Mouse (Mus musculus) adrenal gland, postnatal 0 days (tissue): ENCODE results near the gene Slc25a17. TPM values are rescaled to one million over a fixed set of nuclear protein-coding genes. Genes with fewer than 3 reads are reported as not detected.

ENCODE experiments used
- polyA plus RNA-seq: library from polyadenylated mRNA; unstranded; fragments of >200 nt; fragmentation: Nextera tagmentation; extraction: Ambion mirVana; gene quantifications from 2 replicates; pipeline ENCODE4 v1.2.1, GENCODE M21; 2015

Gene Slc25a17
- polyA plus RNA-seq = 80.1 and 105 TPM in 2 replicates

DNA sequence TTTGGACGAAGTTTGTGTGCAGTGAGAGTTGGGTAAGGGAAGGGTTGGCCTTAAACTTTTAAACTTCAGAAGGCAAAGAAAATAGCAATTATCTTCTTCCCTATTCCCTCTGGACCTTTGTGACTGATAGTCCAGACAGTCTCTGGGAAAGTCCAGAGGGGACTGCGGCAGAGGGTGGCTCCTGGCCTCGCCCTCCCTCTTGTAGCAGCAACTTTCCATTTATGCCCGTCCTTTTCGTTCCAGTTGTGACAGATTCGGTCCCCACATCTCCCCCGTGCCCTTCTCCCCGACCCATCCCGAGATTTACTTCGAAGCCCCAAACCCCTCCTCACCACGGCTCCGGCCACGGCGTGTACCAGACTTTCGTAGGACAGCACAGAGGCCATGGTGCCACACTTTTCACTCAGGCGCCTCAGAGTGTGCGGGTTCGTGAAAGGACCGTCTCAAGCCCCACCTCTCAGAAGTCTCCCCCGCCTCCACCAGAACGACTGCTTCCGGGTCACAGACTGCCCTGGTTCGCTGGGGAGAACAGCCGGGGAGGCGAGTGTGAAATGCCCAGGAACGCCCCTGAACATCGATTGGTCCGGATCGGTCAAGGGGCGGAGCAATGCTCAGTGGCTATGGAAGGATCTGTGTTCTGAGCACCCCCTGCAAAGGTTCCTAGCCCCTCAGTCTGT lies at the start of gene Slc25a17:
Slc25a17 (minus strand) TSS at position 468 of the 677 bp plus-strand sequence.

DNA sequence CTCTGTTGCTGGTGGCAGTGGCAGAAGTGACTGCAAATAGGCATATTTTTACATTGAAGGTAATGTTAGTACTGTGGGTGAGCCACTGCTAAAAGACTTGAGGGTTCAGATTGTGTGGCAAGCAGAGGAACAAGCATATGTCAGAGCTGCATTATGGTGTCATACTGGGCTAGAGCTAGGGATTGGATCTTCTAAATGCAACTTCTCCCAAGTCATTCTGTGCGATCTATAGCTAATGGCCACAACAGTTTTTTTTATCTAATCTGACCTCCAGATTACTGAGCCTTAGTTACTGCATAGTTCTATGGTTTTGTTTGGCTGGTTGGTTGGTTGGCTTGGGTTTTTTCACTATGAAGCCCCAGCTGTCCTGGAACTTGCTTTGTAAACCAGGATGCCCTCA lies 47.6 kb upstream of the Slc25a17 start, which contains the start of gene Dnajb7:
Dnajb7 (minus strand) TSS at position 101 of the 400 bp plus-strand sequence.

DNA sequence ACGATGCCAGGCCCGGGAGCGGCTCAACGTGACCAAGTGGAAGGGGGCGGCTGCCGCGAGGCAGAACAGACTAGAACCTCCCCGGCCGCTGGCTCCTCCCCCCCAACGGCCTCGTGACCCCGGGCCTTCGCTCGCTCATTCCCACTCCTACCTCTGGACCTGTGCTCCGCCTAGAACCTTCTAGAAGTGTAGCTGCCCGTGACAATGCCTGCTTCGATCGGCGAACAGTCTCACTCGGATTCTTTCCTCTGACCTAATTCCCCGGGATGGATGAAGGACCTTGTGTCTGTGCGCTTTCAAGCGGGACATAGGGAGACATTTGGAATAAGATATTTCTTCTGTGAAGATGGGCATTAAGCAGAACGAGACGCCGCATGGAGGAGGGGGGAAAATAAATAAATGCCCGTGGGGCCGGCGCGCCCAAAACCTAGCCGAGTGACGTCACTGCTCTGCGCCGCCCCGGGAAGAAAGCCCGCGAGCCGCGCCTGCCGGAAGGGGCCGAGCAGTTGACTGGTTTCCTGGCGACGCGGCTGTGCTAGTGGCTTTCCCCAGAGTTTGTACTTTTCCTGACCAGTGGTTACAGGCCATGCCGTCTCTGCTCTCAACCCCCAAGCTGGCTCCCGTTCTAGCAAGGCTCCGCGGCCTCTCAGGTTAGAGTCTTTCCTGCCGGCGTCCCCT lies 39.2 kb upstream of the Slc25a17 start, which contains the start of the genes St13 and Xpnpep3:
St13 (minus strand) TSS at position 440 of the 678 bp plus-strand sequence.
Xpnpep3 (plus strand) TSS at position 501 of the 678 bp plus-strand sequence.

Other genes with a start within 250 kb of the Slc25a17 start
- 16.9 TPM in 2 replicates for gene Mrtfa, start 170.1 kb downstream of the Slc25a17 start, polyA plus RNA-seq
- gene Mchr1, start 125.3 kb downstream of the Slc25a17 start, polyA plus RNA-seq = 1.1 and 1.2 TPM in 2 replicates
- 113 and 141 TPM in 2 replicates for gene St13, start 39.3 kb upstream of the Slc25a17 start, polyA plus RNA-seq
- gene Xpnpep3, start 39.3 kb upstream of the Slc25a17 start, polyA plus RNA-seq = 5.3 and 6.7 TPM in 2 replicates
- gene Dnajb7, start 47.5 kb upstream of the Slc25a17 start, polyA plus RNA-seq = 0.27 and 1.5 TPM in 2 replicates
- 552 and 576 TPM in 2 replicates for gene Rbx1, start 105.5 kb upstream of the Slc25a17 start, polyA plus RNA-seq
- 12.5 and 17.4 TPM in 2 replicates for gene Ep300, start 224.5 kb upstream of the Slc25a17 start, polyA plus RNA-seq